Mouse (Mus musculus): Measurements from ENCODE around the gene Gm20388.

Gm20388 gene

DNA sequence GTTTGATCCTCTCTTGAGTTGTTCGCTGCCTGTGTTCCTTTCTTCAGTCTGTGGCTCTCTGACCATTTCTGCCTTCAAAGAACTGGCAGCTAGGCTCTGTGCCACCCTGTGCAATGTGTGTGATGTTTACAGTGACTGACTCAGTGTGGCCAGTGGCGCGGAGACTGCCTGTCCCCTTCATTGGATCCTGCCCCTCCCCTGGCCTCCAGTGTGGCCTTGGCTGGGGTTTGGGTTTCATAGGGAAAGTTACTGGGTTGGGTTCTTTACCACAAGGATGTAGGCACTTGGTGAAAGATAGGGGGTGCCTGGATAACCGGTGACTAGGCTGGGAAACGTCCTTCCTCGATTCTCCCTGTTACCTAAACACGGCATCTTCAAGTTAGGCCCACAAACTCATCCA lies 3774.2 kb downstream of the Gm20388 start:
- no peak for DNase-seq (ENCODE audit: extremely low spot score)

DNA sequence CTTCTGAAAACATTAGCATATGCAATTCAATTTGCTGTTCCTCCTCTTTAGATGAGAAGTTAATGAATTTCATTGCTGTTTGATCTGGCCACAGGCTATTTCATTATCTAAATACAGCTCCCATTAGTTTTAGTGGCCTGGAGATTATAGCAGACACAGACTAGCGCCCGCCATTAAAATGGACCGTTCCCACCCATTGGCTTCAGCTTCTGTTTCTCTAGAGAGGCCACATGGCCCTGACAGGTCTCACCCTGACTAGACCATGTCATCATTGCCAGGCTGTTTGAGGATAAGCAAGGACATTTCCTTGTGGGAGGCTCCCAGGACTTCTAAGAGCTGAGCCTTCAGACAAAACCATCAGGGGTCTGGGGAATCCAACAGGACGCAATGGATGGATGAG lies 3774.8 kb downstream of the Gm20388 start:
- no peak for DNase-seq (ENCODE audit: extremely low spot score)

DNA sequence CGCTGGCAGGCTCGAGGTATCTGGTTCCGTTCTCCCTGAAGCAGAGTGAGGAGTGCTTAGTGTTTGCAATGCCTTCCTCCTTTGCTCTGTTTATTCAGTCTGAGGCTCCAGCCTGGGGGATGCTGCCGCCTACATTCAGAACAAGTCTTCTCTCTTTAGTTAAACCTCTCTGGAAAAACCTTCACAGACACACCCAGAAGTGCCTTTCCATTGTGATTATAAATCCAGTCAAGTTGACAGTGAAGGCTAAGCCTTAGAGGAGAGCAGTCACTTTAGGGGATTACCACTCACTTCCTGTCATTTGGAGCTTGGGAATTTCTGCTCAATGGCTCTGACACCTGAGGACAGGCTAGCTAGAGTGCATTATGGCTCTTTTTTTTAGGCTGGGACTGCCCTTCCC lies 3777.2 kb downstream of the Gm20388 start:
- DNase-seq (ENCODE audit: extremely low spot score), result no peak

DNA sequence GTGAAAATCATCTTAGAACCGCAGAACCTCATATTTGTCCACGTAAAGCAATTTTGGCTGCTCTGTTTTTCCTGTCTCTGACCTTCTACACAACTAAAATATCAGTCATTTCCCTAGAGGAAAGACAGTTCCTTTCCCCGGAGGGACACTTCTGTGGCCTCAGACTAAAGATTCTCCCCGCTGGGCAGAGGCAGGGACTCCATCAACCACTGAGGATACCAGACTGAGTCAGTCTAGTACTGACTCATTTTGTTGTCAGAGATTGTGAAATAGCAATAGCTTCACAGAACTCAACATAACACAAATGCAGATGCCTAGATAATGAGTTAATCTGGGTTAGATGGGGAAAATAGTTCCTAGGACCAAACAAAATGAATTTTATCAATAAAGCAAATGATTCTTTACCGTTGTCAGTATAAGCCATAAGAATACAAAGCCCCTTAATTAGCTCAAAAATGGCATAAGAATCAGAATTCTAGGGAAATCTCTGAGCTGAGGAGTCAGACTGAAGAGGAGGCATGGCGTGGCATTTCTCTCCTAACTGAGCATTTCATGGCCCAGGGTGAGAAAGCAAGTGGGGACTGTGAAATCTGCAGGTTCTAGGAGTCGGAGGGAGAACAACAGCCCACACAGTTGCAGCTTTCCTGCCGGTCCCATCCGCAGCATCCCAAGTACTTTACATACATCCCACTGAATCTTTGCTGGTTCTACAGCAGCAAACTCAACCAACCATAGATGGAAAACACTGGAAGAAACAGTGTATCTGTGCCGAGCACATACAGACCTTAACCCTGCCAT lies 3781.7 kb downstream of the Gm20388 start:
- no peak for DNase-seq (ENCODE audit: extremely low spot score)

GRCm38 (mm10) chr8:123696167-123696566 lies 3785.5 kb downstream of the Gm20388 start:
- no peak for DNase-seq (ENCODE audit: extremely low spot score)

DNA sequence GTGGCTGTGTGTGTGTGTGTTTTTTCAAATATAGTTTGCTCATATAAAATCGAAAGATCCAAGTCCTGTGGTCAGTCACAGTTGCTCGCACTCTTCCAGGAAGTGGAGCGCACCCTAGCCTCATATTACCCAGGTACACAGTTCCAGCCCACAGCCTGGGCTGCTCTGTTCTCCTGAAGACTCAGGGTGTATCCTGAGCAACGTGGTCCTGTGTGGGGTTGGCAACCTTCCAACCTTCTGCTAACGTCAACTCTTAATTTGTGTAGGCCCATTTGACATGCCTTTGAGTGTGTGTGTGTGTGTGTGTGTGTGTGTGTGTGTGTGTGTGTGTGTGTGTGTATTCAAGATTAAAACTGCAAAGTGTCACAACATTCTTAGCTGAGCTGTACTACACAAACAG lies 3786.7 kb downstream of the Gm20388 start:
- DNase-seq (ENCODE audit: extremely low spot score), result no peak

DNA sequence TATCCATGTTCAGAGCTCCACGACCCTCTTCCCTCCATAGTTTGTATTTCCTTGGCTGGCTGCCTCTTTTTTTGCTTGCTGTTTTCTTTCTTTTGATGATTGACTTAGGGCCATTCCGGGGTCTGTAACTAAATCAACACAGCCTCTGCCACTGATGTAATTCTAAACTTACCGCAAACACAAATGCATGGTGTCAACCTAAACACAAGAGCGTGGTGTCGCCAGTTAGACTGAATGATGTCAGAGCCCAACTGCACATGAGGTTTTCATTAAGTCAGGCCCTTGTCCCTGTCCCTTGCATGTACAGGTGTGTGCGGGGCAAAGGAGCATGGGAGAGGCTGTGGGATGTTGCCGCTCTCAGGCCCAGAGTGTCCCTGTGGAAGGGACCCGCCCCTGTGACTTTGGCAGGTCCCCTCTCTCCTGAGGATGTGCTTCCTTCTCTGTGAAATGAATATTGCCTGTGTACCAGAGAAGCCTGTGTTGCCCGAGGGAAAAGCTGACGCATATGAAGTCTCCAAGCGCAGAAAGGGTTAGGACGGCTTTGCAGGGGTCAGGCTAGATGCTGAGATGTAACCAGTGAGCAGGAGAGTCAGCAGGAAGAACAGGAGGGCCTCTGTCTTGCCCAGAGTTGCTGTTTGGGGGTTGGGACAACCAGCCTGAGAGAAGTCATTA lies 3789.9 kb downstream of the Gm20388 start:
- DNase-seq (ENCODE audit: extremely low spot score), result peak; percentile 40

GRCm38 (mm10) chr8:123701952-123702587 lies 3791.4 kb downstream of the Gm20388 start:
- DNase-seq (ENCODE audit: extremely low spot score), result no peak

DNA sequence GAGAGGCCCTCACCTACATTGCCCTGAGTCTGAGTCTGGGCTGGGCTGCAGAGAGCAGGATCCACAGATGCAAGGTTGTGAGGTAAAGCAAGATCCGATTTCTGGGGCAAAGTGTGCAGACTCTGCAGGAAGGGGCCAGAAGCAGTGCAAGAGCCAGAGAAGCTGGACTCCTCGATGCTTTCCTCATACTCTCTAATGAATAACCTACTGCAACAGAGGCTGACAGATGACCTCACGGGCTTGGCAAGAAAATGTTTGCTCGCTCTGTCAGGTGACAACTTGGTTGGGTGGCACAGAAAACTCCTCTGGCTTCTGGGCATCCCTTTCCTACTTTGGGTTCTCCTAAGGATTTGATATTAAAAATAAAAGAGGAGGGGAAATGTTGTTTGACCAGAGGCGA lies 3794.7 kb downstream of the Gm20388 start:
- no peak for DNase-seq (ENCODE audit: extremely low spot score)

DNA sequence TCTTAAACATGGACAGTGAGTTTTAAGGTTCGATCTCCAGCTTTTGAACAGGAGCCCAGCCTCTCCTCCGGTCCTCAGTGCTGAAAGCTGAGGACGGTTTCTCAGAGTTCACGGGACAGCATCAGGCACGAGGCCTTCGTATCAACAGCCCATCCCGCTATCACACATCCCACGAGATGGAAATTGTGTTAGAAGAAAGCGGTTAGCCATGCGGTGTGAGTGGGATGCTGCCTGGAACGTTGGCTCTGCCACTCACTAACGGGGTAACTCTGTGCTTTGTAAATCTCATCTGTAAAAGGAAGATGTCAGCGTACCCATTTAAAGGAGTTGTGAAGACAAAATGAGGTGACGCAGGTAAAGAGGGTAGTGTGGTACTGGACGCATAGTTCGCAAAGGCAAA lies 3796.5 kb downstream of the Gm20388 start:
- no peak for DNase-seq (ENCODE audit: extremely low spot score)

DNA sequence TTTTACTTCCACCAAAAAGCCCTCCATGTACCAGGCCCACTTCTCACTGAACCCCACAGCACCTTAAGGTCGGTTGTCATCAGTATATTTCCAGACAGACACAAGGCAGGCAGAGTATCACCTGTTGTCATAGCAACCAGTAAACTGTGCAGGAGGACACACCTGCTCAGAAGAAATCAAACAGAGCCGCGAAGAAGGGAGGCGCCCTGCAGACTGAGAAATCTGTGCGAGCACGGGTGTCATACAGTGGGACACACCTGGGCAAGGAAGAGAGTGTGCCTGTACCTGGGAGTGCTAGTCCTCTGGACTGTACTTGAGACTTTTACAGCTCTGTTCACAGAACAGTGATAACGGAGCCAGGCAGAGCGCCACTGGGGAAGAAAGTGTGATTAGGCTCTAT lies 3798.1 kb downstream of the Gm20388 start:
- DNase-seq (ENCODE audit: extremely low spot score), result no peak

DNA sequence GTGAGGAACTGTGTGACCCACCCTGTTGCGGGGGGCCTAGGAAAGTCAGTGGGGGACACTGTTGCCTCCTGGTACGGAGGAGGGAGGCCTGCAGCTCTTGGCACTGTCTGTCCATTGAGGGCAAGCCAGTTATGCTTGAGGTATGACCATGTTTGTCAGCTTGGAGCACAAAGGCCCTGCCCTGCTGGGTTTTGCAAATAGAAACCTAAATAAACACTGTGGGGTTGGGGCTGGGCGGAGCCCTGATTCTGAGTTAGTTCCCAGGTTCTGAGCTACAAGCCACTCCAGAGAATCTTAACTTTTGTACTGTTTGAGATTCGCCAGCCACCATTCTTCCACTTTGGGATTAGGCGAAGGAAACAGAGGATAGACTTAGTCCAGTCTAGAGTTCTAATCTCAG lies 3799.7 kb downstream of the Gm20388 start:
- DNase-seq (ENCODE audit: extremely low spot score), result no peak

GRCm38 (mm10) chr8:123714451-123714850 lies 3803.8 kb downstream of the Gm20388 start:
- DNase-seq (ENCODE audit: extremely low spot score), result no peak

- no peak for DNase-seq (ENCODE audit: extremely low spot score)
These were observed 3805.4 kb downstream of the Gm20388 start for GRCm38 (mm10) chr8:123715916-123716592.

DNA sequence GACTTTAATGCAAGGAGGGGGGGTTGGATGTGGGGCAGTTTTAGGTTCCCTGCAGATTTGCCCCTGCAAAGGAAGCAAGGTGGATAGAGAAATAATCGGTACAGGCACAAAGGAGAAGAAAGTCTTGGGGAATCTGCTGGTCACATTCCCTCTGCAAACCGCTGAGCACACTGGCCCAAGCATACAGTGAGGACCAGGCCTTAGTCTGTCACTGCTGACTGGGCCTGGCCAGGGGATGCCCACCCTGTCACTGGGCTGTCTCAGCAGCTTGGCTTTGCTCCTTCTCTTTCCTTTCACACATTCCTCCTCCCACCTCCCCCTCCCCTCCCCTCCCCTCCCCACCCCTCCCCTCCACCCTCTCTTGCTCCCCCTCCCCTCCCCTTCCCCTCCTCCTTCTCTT lies 3806.5 kb downstream of the Gm20388 start:
- DNase-seq (ENCODE audit: extremely low spot score), result no peak

DNA sequence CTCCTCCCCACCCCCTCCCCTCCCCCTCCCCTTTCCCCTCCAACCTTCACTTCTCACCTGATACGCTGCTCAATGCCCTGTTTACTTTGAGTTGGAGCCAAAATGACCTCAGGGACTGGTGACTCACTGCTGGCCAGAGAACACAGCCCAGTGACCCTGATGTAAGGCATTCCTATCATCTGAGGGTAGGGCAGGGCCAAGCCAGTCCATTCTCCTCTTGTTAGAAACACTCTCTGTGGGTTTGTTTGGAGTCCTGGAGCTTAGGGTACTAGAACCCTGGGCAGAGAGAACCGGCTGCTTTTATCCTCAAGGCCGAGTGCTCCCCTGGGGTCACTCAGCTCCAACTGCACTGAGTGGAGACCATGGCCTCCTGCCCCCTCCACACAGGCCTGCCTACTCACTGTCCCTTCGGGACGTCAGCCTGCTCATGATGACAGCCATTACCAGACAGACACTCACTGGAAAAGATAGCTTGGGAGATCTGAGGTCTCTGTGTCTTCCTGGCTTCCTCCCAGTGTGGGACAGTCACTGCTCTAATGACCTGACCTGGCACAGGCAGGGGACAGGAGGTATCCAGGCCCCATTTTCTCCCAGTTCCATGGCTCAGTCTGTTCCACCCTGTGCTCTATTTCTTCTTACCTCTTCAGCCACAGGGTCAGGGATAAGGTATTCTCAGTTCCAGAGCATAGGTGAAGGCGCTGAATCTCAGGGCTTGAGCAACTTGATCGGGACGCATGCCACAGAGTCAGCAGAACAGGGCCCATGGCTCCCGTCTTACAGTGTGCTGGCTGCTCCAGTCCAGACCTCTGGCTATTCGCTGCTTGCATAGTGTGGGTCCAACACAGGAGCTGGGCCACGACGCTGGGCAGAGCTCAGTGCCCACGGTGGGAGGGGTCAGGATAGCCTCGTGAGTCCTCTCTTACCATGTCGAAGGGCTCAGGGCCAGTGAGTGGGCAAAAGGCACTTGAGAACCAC lies 3807.2 kb downstream of the Gm20388 start:
- DNase-seq (ENCODE audit: extremely low spot score), result peak; percentile 45

GRCm38 (mm10) chr8:123718752-123719151 lies 3808.1 kb downstream of the Gm20388 start:
- no peak for DNase-seq (ENCODE audit: extremely low spot score)

DNA sequence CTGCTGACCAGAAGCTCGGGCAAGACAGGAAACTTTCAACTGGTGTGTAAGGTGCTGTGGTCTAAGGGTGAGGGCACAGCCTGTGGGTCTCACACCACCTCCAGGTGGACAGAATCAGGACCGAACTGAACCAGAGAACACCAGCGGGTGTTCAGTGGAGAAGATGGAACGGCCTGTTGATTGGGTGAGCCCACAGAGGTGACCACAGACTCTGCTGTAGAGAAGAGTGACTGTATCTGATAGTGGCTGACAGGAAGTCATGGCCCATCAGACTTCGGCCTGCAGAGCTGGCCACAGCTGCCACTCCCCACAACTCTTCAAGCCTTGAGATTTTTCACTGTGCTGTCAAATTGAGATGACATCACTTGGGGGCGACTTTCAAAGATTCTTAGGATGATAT lies 3808.6 kb downstream of the Gm20388 start:
- DNase-seq (ENCODE audit: extremely low spot score), result no peak

- no peak for DNase-seq (ENCODE audit: extremely low spot score)
These were observed 3809.2 kb downstream of the Gm20388 start for GRCm38 (mm10) chr8:123719811-123720210.

GRCm38 (mm10) chr8:123720471-123721001 lies 3809.9 kb downstream of the Gm20388 start:
- DNase-seq (ENCODE audit: extremely low spot score), result no peak

DNA sequence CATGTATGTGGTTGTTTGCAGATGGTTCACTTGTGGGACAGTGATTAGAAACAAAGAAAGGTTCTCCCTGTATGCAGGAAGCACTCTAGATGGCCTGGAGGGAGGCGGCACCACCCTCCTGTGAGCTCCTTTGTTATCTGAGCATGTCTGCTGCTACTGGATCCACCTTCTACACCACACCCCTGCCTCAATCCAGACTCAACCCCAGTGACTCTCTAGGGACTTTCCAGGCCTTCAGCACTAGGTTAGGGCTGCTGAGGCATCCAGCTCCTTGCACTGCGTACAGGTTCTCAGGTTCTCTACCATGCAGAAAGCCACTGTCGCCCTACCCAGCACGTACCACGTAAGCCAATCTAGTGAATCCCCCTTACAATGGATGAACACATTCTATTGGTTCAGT lies 3811.6 kb downstream of the Gm20388 start:
- DNase-seq (ENCODE audit: extremely low spot score), result no peak

All from embryo, embryonic 9.5 days (tissue).